Mouse (Mus musculus): Measurements from ENCODE around the gene Hpse2.

Gene Hpse2

DNA sequence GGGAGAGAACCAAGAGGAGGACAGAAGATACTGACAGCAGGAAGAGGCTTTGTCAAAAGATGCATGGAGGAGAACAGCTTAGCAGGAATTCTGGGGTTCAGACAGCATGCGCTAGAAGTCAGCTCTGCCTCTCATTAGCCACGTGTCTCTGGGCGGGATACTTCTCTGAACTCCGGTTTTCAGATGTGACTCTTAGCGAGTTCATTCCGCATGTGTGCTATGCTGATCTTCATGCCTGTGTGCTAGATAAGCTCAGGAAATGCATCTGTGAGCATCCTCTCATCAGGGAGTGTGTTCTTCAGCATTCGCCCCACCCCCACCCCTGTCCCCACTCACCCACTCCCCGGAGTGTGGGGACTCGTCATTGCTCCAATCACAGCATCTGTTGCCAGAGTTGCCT lies 650.4 kb downstream of the Hpse2 start:
- no peak for DNase-seq (ENCODE audit: low spot score in 2 of 2)
